Mouse (Mus musculus): ENCODE data around the gene Tsen54.

DNA sequence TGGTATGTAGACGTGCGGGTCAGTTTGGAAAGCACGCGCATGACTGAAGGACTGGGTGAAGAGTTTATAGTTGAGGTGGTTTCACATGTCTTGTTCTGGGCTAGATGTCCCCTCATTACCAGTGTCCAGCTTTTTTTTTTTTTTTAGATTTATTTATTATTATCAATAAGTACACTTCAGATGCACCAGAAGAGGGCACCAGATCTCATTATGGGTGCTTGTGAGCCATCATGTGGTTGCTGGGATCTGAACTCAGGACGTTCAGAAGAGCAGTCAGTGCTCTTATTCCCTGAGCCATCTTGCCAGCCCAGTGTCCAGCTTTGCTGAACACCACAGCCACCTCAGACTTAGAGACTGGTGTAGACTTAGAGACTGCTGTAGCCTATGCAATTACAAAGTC is 2.8 kb downstream of the Tsen54 start:
- no peak for TF ChIP-seq POLR2A (IDR thresholded peaks at IDR 0.05; ENCODE audit: insufficient read length, low read depth)
- TF ChIP-seq MAX (IDR thresholded peaks at IDR 0.05; ENCODE audit: low read depth), result no peak
- no peak for TF ChIP-seq TCF3 (IDR thresholded peaks at IDR 0.05; ENCODE audit: insufficient read length, low read depth)
- TF ChIP-seq CEBPB (IDR thresholded peaks at IDR 0.05; ENCODE audit: insufficient read depth, poor library complexity, severe bottlenecking), result no peak
- TF ChIP-seq E2F4 (IDR thresholded peaks at IDR 0.05; ENCODE audit: insufficient read depth), result no peak
- no peak for TF ChIP-seq REST (IDR thresholded peaks at IDR 0.05; ENCODE audit: insufficient read depth, insufficient read length)
- TF ChIP-seq POLR2AphosphoS2 (IDR thresholded peaks at IDR 0.05; ENCODE audit: insufficient read length, low read depth), result no peak
- no peak for TF ChIP-seq TCF12 (IDR thresholded peaks at IDR 0.05; ENCODE audit: insufficient read depth, poor library complexity, severe bottlenecking)
- TF ChIP-seq USF1 (IDR thresholded peaks at IDR 0.05; ENCODE audit: low read depth), result no peak

Measured in myocyte (in vitro differentiated cells).